Mouse (Mus musculus): ENCODE measurements around the gene Snurf.

GRCm38 (mm10) chr7:60013186-60013585 lies 8.3 kb upstream of the Snurf start:
- TF ChIP-seq MAFK (IDR thresholded peaks at IDR 0.05; ENCODE audit: insufficient read depth, low read depth, low read length) (no peak), ZC3H11A (IDR thresholded peaks at IDR 0.05; ENCODE audit: borderline replicate concordance, low read depth, low read length) (no peak)
